Mouse (Mus musculus): Measurements from ENCODE around the gene Greb1. TPM values are rescaled to one million over a fixed set of nuclear protein-coding genes. Genes with fewer than 3 reads are reported as not detected.

The Greb1 gene
- total and polyA plus RNA-seq, 3 experiments = 0.87 TPM; not detected in 2

- Histone ChIP-seq H3K4me1 (ENCODE audit: insufficient read depth, low read depth, low read length) (no peaks in the 10 kb centered on the region), H3K4me3 (ENCODE audit: low read depth, low read length) (no peak overlapping the region), H3K9me3 (replicated peaks) (no peaks in the 10 kb centered on the region), H3K27me3 (ENCODE audit: insufficient read depth, low read length) (no peaks in the 10 kb centered on the region), H3K36me3 (replicated peaks) (no peaks in the 10 kb centered on the region)
- ATAC-seq (ENCODE audit: extremely low read depth, insufficient number of reproducible peaks, low FRiP score, poor library complexity, severe bottlenecking) (no peak), DNase-seq (ENCODE audit: low spot score) (no peak)
- TF ChIP-seq TAL1 (conservative IDR thresholded peaks at IDR 0.05; ENCODE audit: low read depth, low read length) = no peak
- TF ChIP-seq POLR2AphosphoS5 (IDR thresholded peaks at IDR 0.05; ENCODE audit: insufficient replicate concordance, low read depth, low read length) = no peak
- TF ChIP-seq GATA2 (IDR thresholded peaks at IDR 0.05; ENCODE audit: borderline replicate concordance, low read depth, low read length) = no peak
- no peak for TF ChIP-seq CTCF (IDR thresholded peaks at IDR 0.05; ENCODE audit: low read depth, low read length)
- TF ChIP-seq GATA1 (IDR thresholded peaks at IDR 0.05; ENCODE audit: borderline replicate concordance, low read length) = no peak
These were observed 25.3 kb downstream of the Greb1 start for GRCm38 (mm10) chr12:16775351-16775750.

- H3K27me3 ChIP-seq (ENCODE audit: insufficient read depth, low read length) = 0 out of 2 replicates have a peak, but pooled peaks cover 2% of the 10 kb centered on the region
- no peaks in the 10 kb centered on the region for H3K9me3 ChIP-seq (replicated peaks)
- TF ChIP-seq CTCF (IDR thresholded peaks at IDR 0.05; ENCODE audit: low read depth, low read length) (no peak), POLR2AphosphoS5 (IDR thresholded peaks at IDR 0.05; ENCODE audit: insufficient replicate concordance, low read depth, low read length) (no peak), TAL1 (conservative IDR thresholded peaks at IDR 0.05; ENCODE audit: low read depth, low read length) (no peak)
- no peak overlapping the region for H3K4me3 ChIP-seq (ENCODE audit: low read depth, low read length)
- no peak for DNase-seq (ENCODE audit: low spot score)
- ATAC-seq (ENCODE audit: extremely low read depth, insufficient number of reproducible peaks, low FRiP score, poor library complexity, severe bottlenecking) = no peak
- H3K4me1 ChIP-seq (ENCODE audit: insufficient read depth, low read depth, low read length) = no peaks in the 10 kb centered on the region
- no peaks in the 10 kb centered on the region for H3K36me3 ChIP-seq (replicated peaks)
These were observed 26.1 kb downstream of the Greb1 start for GRCm38 (mm10) chr12:16774605-16775004.

GRCm38 (mm10) chr12:16769601-16770165 lies 31.0 kb downstream of the Greb1 start:
- H3K4me1 ChIP-seq (ENCODE audit: insufficient read depth, low read depth, low read length) = no peaks in the 10 kb centered on the region
- H3K9me3 ChIP-seq (replicated peaks) = no peaks in the 10 kb centered on the region
- ATAC-seq (ENCODE audit: extremely low read depth, insufficient number of reproducible peaks, low FRiP score, poor library complexity, severe bottlenecking) = no peak
- H3K36me3 ChIP-seq (replicated peaks) = no peaks in the 10 kb centered on the region
- TF ChIP-seq TAL1 (conservative IDR thresholded peaks at IDR 0.05; ENCODE audit: low read depth, low read length) = no peak
- no peak for TF ChIP-seq POLR2AphosphoS5 (IDR thresholded peaks at IDR 0.05; ENCODE audit: insufficient replicate concordance, low read depth, low read length)
- TF ChIP-seq GATA2 (IDR thresholded peaks at IDR 0.05; ENCODE audit: borderline replicate concordance, low read depth, low read length) = no peak
- TF ChIP-seq CTCF (IDR thresholded peaks at IDR 0.05; ENCODE audit: low read depth, low read length) = no peak
- TF ChIP-seq GATA1 (IDR thresholded peaks at IDR 0.05; ENCODE audit: borderline replicate concordance, low read length) = no peak
- H3K4me3 ChIP-seq (ENCODE audit: low read depth, low read length) = no peak overlapping the region
- DNase-seq (ENCODE audit: low spot score) = no peak
- H3K27me3 ChIP-seq (ENCODE audit: insufficient read depth, low read length) = peaks cover 5% of the 10 kb centered on the region; the same call in 1 of the 2 replicates

DNA sequence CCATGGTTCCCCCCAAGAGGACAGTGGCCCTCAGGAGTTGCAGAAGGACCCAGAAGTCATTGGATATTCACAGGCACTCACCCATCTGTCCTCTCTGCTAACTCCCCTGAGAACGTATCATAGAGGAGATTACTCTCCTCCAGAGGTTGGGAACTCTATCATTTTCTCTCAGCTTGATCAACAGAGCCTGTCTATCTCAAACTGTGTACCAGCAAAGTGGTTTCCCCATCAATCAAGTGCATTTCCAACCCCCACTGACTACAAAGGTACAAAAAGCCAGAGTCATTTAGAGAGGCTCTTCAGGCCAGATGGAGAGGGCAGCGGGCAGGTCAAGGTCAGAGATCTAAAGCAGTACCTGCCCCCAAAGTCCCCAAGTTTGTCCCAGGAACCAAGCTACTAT lies 32.0 kb downstream of the Greb1 start:
- Histone ChIP-seq H3K9me3 (replicated peaks) (no peaks in the 10 kb centered on the region), H3K27me3 (ENCODE audit: insufficient read depth, low read length) (peaks cover 6% of the 10 kb centered on the region; the same call in 1 of the 2 replicates), H3K4me3 (ENCODE audit: low read depth, low read length) (no peak overlapping the region), H3K36me3 (replicated peaks) (no peaks in the 10 kb centered on the region), H3K4me1 (ENCODE audit: insufficient read depth, low read depth, low read length) (no peaks in the 10 kb centered on the region)
- no peak for TF ChIP-seq POLR2AphosphoS5 (IDR thresholded peaks at IDR 0.05; ENCODE audit: insufficient replicate concordance, low read depth, low read length)
- TF ChIP-seq TAL1 (conservative IDR thresholded peaks at IDR 0.05; ENCODE audit: low read depth, low read length) = no peak
- no peak for TF ChIP-seq GATA2 (IDR thresholded peaks at IDR 0.05; ENCODE audit: borderline replicate concordance, low read depth, low read length)
- TF ChIP-seq GATA1 (IDR thresholded peaks at IDR 0.05; ENCODE audit: borderline replicate concordance, low read length) = no peak
- no peak for TF ChIP-seq CTCF (IDR thresholded peaks at IDR 0.05; ENCODE audit: low read depth, low read length)
- no peak for DNase-seq (ENCODE audit: low spot score)
- no peak for ATAC-seq (ENCODE audit: extremely low read depth, insufficient number of reproducible peaks, low FRiP score, poor library complexity, severe bottlenecking)

DNA sequence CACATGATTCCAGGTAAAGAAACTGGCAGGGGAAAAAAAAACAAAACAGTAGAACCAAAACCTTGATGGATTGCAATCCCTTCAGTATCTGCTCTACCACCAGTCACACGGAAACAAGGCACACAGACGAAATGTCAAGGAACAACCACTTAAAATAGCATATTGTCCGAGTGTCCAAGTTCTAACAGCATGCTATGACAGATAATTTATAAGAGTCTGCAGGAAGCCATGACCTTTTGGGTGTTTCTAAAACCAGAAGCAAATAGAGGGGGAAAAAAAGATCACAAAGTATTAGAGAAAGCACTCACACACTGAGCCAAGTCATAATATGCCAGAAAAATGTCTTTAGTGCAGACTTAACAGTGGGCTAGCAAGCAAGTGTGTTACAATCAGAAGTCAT lies 32.4 kb downstream of the Greb1 start:
- H3K9me3 ChIP-seq (replicated peaks) = no peaks in the 10 kb centered on the region
- no peak for TF ChIP-seq CTCF (IDR thresholded peaks at IDR 0.05; ENCODE audit: low read depth, low read length)
- TF ChIP-seq TAL1 (conservative IDR thresholded peaks at IDR 0.05; ENCODE audit: low read depth, low read length) = no peak
- TF ChIP-seq GATA1 (IDR thresholded peaks at IDR 0.05; ENCODE audit: borderline replicate concordance, low read length) = no peak
- no peak for TF ChIP-seq GATA2 (IDR thresholded peaks at IDR 0.05; ENCODE audit: borderline replicate concordance, low read depth, low read length)
- ATAC-seq (ENCODE audit: extremely low read depth, insufficient number of reproducible peaks, low FRiP score, poor library complexity, severe bottlenecking) = no peak

DNA sequence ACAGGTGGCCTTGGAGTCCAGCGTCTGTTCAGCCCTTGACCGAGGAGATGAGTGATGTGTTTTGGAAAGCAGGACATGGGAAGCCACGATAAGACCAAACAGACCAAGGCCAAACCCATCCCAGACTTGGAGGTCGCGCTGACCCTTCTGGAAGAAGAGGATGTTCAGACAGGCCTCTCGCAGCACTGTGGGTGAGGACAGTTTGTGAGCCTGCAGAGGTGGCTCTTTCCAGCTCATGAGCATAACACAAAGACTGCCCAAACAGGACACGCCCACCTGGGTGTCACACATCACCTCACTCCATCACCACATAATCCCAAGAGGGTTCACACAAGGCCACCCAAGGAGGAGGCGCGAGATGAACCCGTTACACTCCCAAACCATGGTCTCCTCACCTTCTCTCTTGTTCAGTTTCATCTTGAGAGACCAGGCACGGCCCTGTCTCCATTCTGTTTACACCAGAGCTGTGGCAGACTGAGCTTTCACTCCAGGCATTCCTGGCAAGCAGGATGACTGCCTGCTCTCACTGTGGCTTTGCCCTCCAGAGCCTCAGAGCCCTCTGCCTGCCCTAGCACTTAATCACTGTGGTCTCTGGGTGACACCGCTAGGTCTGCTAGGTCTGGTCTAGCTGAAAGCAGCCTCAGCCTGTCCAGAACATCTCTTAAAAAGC lies 35.8 kb downstream of the Greb1 start:
- DNase-seq (ENCODE audit: low spot score) (no peak), ATAC-seq (ENCODE audit: extremely low read depth, insufficient number of reproducible peaks, low FRiP score, poor library complexity, severe bottlenecking) (no peak)
- no peaks in the 10 kb centered on the region for H3K4me1 ChIP-seq (ENCODE audit: insufficient read depth, low read depth, low read length)
- H3K9me3 ChIP-seq (replicated peaks) = no peaks in the 10 kb centered on the region
- H3K27me3 ChIP-seq (ENCODE audit: insufficient read depth, low read length) = peaks cover 8% of the 10 kb centered on the region
- TF ChIP-seq GATA2 (IDR thresholded peaks at IDR 0.05; ENCODE audit: borderline replicate concordance, low read depth, low read length) (no peak), TAL1 (conservative IDR thresholded peaks at IDR 0.05; ENCODE audit: low read depth, low read length) (no peak), POLR2AphosphoS5 (IDR thresholded peaks at IDR 0.05; ENCODE audit: insufficient replicate concordance, low read depth, low read length) (no peak), GATA1 (IDR thresholded peaks at IDR 0.05; ENCODE audit: borderline replicate concordance, low read length) (no peak), CTCF (IDR thresholded peaks at IDR 0.05; ENCODE audit: low read depth, low read length) (no peak)
- no peaks in the 10 kb centered on the region for H3K36me3 ChIP-seq (replicated peaks)
- no peak overlapping the region for H3K4me3 ChIP-seq (ENCODE audit: low read depth, low read length)

More for the DNA sequence above, 32.4 kb downstream of the Greb1 start:
- no peak overlapping the region for H3K4me3 ChIP-seq (ENCODE audit: low read depth, low read length)
- H3K4me1 ChIP-seq (ENCODE audit: insufficient read depth, low read depth, low read length) = no peaks in the 10 kb centered on the region
- H3K36me3 ChIP-seq (replicated peaks) = no peaks in the 10 kb centered on the region
- peaks cover 6% of the 10 kb centered on the region; the same call in 1 of the 2 replicates for H3K27me3 ChIP-seq (ENCODE audit: insufficient read depth, low read length)
- DNase-seq (ENCODE audit: low spot score) = no peak

Data from G1E (cell line).